Mouse (Mus musculus): ENCODE measurements at regions not wholly inside any gene's neighbourhood (a gene's known extent, or its start where the extent isn't known, plus 50 kb on each side); places are given as distances from the start of the nearest gene placed in this dataset.

- peak; percentile 26 for DNase-seq
These were observed 160.0 kb downstream of the Csl start for GRCm38 (mm10) chr10:99599142-99600120.

DNA sequence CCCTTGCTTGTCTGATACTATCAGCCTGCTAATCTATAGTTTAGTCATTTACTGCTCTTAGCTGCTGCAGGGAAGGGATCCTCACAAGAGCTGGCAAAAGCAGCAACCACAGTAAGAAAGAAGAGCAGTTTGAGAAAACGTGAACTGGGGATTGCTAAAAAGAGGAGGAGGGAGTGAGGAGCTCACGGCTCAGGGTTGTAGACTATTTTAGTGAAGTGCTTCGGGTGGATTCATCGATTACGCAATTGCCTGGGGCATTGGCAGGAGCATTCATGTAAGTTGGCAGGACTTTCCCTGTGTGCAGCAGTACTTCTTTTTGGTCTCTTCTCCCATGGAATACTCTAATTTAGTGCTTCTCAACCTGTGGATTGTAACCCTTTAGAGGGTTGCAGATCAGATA lies 157.1 kb downstream of the Csl start:
- no peak for DNase-seq

DNA sequence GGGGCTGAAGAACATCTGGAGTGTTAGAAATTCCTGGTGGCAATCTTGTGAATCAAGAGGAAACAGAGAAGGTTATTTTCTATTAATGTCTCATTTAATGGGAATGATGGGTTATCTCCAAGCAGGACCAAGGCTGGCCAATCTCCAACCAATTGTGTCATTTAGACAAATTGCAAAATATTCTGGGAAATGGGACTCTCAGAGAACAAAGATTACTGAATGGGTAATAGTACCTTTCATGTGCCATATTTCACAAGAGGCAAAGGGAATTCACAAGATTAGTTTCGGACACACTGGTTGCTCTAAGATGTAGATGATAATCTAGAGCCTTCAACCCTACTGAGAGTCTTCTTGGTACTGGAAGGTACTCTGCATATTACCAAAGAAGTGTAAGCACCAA lies 155.3 kb downstream of the Csl start:
- no peak for DNase-seq

DNA sequence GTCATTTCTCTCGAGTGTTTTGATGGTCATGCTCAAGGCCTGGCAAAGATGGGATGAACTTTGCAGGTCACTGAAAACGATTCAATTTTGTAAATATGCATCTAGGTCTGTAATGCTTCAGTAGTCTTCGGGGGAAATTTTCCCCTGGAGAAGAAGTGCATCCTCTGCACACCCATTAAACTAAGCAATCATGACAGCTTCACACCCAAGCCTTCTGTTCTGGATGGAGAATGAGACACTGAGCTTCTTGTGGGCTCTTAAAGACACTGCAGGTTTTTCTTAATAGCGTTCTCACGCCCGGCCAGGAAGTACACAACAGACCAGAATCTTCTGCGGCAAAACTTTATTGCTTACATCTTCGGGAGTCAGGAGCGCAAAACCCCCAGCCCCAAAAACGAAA lies 151.0 kb downstream of the Csl start:
- no peak for DNase-seq

GRCm38 (mm10) chr10:99609420-99609819 lies 150.0 kb downstream of the Csl start:
- DNase-seq: no peak

DNA sequence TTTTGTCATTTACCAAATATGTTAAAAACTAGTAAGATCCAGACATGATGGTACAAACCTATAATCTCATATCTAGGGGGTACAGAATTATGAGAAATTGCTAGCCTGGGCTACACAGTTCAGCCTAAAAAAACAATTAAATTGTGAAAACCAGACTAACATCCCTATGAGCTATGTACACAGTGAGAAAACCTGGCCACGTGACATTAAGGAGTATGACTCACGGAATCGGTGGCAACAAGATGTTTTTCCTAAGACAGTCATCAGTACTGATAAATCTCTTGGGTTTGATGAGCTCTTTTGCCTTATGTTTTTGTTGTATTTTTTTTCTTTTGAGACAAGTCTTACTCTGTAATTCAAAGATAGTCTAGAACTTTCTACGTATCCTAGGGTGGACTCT lies 148.6 kb downstream of the Csl start:
- DNase-seq: no peak

GRCm38 (mm10) chr10:99614392-99615249 lies 144.8 kb downstream of the Csl start:
- no peak for DNase-seq

DNA sequence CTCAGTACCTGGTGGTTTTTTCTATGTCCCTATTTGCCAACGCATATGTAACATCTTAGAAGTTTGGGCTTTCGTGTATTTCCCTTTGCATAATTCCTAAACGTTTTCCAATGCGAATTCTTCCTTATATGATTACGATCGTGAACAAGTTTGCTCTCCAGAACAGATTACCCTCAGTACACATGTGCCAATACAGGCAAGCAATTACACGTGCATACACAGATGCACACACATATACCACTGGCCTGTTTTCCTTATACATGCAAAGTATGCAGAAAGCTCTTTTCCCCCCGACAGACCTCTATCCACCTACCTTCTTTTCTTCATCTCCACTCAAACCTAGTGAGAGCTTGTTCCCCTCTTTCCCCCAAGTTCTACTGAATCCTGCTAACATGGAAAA lies 144.1 kb downstream of the Csl start:
- no peak for DNase-seq

DNA sequence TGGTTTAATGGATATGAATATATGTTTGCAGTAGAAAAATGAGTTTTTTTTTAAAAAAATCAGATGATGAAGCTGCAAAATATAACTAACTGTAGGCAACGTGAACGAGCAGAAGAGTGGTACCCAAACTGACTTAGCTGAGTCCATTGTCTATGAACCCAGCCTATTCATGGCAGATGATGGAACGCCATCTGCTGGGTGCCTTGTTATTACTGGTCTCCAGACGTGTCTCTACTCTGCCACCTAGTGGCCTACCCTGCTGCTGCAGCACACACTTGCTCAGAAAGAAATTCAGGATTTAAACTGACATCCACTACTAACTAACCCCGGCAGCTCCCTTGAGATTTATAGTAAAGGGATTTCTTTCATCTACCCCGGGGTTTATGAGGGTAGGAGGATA lies 143.7 kb downstream of the Csl start:
- DNase-seq: peak; percentile 91

- DNase-seq: no peak
These were observed 141.8 kb downstream of the Csl start for GRCm38 (mm10) chr10:99617623-99618022.

DNA sequence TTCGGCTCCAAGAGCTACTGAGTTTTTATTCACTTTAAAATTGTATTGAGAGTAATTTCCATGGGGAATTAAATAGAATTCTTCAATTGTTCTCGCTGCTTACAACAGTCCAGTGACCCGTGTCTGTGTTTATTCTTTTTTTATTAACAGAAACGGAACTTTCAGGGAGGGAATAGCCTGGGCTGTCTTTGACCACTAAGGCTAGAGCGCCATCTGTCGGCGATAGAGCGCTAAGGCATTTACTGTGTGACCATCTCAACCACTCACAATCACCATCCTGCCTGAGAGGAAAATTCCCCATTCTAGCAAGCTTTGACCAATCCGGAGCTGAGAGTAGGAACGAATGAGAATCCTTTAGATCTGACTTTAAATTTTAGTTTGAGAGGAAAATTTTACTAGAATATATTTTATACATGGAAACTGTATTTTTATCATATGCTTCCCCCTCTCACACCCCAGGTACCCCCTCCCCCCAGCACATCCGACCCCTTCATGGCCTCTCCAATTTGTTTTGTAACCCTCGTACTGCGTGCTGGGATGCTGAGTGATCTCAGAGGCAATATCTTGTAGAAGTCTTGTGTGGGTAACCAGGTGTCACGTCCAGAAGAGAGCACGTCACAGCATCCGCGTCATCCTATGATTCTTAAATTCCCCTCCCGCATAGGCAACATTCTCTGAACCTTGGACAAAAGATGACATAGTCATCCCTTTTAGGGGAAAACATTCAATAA lies 139.9 kb downstream of the Csl start:
- DNase-seq: peak; percentile 82

DNA sequence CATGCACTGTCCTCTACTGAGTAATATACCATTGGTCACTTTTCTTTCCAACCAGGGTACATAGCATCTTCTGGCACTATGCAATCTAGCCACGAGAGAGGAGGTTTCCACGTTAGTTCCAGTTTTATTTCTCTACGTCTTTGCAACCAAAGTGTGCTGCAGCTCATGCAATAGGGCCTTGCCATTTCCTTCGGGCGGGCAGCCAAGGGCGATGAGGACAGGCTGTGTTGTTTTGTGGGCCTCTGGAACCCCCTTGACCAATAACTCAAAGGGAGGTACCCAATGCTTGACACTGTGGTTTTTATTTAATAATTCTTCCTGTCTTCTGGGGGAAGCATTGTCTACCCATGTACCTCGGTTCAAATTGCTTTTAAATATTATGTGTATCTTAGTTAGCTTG lies 139.0 kb downstream of the Csl start:
- no peak for DNase-seq

GRCm38 (mm10) chr10:99627355-99627754 lies 132.1 kb downstream of the Csl start:
- DNase-seq: no peak

GRCm38 (mm10) chr10:99632250-99632985 lies 127.0 kb downstream of the Csl start:
- no peak for DNase-seq

DNA sequence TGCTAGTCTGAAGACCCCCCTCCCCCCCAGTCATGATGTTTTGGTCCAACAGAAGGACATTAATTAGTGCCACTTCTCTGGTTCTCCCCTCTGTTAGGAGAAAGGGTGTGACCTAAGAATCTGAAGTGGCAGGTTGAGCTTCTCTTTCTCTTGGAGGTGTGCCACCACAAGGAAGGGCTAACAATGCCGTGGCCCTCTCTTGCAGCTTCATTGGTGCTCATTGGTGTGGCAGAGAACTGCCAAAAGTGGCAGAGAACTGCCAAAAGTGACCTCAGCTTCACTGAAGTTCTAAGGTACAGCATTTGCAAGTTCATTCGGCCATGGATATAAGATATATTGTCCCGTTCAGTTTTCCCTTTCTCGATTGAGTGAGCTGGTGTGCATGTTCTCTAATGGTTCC lies 123.7 kb downstream of the Csl start:
- no peak for DNase-seq

DNA sequence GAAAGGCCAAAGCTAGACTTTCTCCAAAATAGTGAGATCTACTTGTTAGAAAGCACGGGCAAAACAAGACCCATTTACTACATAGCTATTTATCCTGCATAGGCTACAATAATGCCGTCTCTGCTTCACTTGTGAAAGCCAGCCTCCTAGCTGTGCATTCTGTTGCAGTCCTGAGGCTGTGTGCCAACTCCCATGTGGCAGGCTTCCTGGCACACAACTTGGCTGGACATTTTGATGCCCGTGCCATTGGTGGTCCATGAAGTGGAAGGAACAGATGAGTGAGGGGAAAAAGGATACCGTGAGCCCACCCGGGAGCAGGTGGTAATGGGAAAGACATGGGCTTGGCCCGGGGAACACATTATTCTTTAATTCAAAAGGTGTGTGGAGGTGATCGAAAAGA lies 120.4 kb downstream of the Csl start:
- no peak for DNase-seq

GRCm38 (mm10) chr10:99639469-99639868 lies 120.0 kb downstream of the Csl start:
- peak; percentile 12 for DNase-seq

DNA sequence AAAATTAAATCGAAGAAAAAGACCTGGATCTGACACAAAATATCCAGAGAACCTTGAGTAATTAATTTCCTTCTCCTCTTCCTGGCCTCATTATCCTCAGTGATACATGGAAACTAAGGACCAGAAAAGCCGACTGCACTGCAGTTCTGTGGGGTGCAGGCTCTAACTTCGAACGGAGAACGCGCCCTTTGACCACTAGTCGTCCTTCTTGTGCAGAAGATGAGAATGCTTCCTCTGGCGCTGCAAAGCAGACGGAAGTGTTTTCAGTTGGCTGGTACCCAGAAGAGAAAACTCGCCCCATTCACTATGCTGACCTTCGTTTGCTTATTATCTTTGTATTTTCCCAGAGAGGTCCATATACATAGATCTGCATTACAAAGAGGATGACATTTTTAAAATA lies 117.7 kb downstream of the Csl start:
- peak; percentile 79 for DNase-seq

DNA sequence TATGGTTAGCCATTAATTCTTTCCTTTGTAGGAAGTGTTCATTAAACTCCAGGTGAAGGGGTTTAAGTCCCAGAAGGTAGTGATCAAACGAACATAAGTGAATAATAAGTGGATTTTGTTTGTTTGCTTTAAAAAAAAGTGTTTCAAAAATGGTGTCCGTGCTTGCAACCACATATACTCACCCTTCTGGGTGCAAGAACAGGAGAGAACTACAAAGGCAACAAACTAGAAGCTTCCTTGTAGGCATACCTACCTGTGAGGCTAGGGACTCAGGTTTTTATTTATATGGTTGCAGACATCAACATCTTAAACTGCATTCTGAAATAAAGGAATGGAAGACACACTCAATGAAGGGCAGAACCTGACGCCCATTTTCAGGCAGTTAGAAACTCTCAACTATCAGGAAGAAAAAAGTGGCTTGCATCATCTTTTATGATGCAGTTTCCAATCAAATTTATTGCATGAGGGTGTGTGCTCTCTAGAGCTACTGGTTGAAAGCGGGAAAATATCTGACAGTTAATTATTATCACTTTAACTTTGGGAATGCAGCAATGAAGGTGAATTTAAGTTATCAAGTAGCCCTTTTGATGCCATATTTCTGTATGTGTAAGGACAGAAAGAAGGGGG lies 117.1 kb downstream of the Csl start:
- DNase-seq: no peak

GRCm38 (mm10) chr10:99644981-99645380 lies 114.5 kb downstream of the Csl start:
- no peak for DNase-seq

DNA sequence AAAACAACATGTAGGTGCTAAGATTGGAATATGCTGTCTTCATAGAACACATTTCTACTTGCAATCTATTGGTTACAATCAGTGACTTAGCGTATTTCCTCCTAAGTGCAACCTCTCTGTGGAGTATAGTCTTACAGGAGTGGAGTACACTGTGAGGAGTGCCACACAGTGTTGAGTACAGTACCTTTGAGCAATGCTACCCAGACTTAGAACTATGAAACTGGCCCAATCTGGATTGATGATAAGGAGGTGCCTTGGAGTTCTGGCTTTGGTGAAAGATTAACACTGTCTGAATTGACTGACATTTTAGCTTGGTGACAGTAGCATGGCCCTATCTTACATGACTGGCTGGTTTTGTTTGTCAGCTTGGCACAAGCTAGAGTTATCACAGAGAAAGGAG lies 107.4 kb downstream of the Csl start:
- no peak for DNase-seq

DNA sequence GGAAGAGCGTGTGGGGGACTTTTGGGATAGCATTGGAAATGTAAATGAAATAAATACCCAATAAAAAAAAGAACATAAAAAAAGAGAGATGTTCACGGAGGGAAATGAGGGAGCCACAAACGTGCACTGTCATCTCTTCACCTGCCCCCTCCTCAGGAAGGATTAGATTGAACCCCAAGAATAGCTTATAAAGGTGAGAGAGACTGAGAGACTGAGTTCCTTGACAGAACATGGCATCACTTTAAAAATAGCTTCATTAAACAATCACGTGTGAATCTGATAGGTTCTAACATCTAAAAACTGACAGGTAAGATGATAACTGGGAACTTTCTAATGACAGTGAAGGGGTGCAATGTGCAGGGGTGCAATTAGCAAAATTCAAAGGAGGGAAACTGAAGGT lies 105.2 kb downstream of the Csl start:
- DNase-seq: no peak
